Mouse (Mus musculus) spleen, adult 2 months (tissue): ENCODE results near the gene Mn1. TPM values are rescaled to one million over a fixed set of nuclear protein-coding genes. Genes with fewer than 3 reads are reported as not detected.

Source experiments
- DNase-seq, 2 experiments: peaks; one replicate each; pipeline versions ENCODE4 v3.0.0 to v3.0.0-alpha.2; 2012 to 2021; ENCODE audit warnings: low spot score in 2 of 2, low read depth in 1 of 2
- H3K27ac ChIP-seq: fragments of 200-500 bp; 2 replicates; pipeline ENCODE4 v1.5.1; 2012; ENCODE audit warnings: low read length, inconsistent platforms; ENCODE audit not compliant: insufficient read depth
- H3K27me3 ChIP-seq: fragments of 200-500 bp; 2 replicates; pipeline ENCODE4 v1.6.1; 2012; ENCODE audit warnings: mild to moderate bottlenecking, moderate library complexity, low read length, inconsistent platforms; ENCODE audit not compliant: control insufficient read depth, insufficient read depth
- H3K36me3 ChIP-seq: fragments of 200-500 bp; 2 replicates; pipeline ENCODE4 v1.6.1; 2012; ENCODE audit warnings: mild to moderate bottlenecking, low read length, inconsistent platforms; ENCODE audit not compliant: control insufficient read depth, insufficient read depth
- H3K4me1 ChIP-seq: fragments of 200-500 bp; 2 replicates; pipeline ENCODE4 v1.6.1; 2011; ENCODE audit warnings: inconsistent platforms; ENCODE audit not compliant: control insufficient read depth, insufficient read depth, insufficient read length
- H3K4me3 ChIP-seq: fragments of 200-500 bp; 2 replicates; pipeline ENCODE4 v1.5.1; 2011; ENCODE audit warnings: mild to moderate bottlenecking, inconsistent platforms; ENCODE audit not compliant: insufficient read depth, insufficient read length; ENCODE audit errors: extremely low read depth
- CTCF ChIP-seq: fragments of 200-500 bp; IDR thresholded peaks from 2 replicates; pipeline ENCODE4 v1.5.1; 2011; ENCODE audit warnings: mild to moderate bottlenecking, inconsistent platforms; ENCODE audit not compliant: insufficient read depth, insufficient read length, insufficient replicate concordance; ENCODE audit errors: extremely low read depth
- POLR2A ChIP-seq: fragments of 200-500 bp; IDR thresholded peaks from 2 replicates; pipeline ENCODE4 v1.6.1; 2011; ENCODE audit warnings: low read depth, low read length, inconsistent platforms
- WGBS: fragments of 180-500 bp; shearing (Covaris S2); methylation state at CpG from one replicate; pipeline ENCODE4 v1.1.7; 2018; 5-methylcytosine and 5-hydroxymethylcytosine counted together
- polyA plus RNA-seq: library from polyadenylated mRNA; depleted of rRNA; stranded (reverse); fragments of >200 nt; gene quantifications from 2 replicates; pipeline ENCODE4 v1.2.3, GENCODE M21; 2012; rRNA removed

Mn1 gene
- polyA plus RNA-seq, result 0.79 and 1.0 TPM in 2 replicates

GRCm38 (mm10) chr5:111416591-111417374 lies at the start of gene Mn1:
Gene Mn1 (plus strand): TSS chr5:111417362.
- H3K27me3 ChIP-seq, result peaks cover 35% of the 10 kb centered on the region
- peaks cover 13% of the 10 kb centered on the region; the same call in 1 of the 2 replicates for H3K4me1 ChIP-seq
- peak in 1 of 2 experiments; percentile 36 for DNase-seq
- TF ChIP-seq POLR2A, result no peak
- TF ChIP-seq CTCF, result no peak
- H3K4me3 ChIP-seq, result peak within 1 kb of the TSS; percentile 55
- WGBS, result under 1% methylated on average over 68 of the region's 88 CpGs
- H3K27ac ChIP-seq, result no peak within 1 kb of the TSS; the same call in 1 of the 2 replicates
- no peaks in the 10 kb centered on the region for H3K36me3 ChIP-seq

- H3K27me3 ChIP-seq, result no peaks in the 10 kb centered on the region
- no peak overlapping the region for H3K4me3 ChIP-seq
- WGBS, result 95% methylated on average over 11 of the region's 11 CpGs
- no peak for TF ChIP-seq CTCF
- TF ChIP-seq POLR2A, result no peak
- DNase-seq, result no peak
- H3K4me1 ChIP-seq, result no peaks in the 10 kb centered on the region
- H3K27ac ChIP-seq, result no peak overlapping the region
- peaks cover 27% of the 10 kb centered on the region for H3K36me3 ChIP-seq
These were observed 49.1 kb upstream of the Mn1 start for GRCm38 (mm10) chr5:111367937-111368517.

GRCm38 (mm10) chr5:111368576-111368975 lies 48.6 kb upstream of the Mn1 start:
- no peak for DNase-seq
- peaks cover 31% of the 10 kb centered on the region for H3K36me3 ChIP-seq

GRCm38 (mm10) chr5:111375616-111376015 lies 41.5 kb upstream of the Mn1 start:
- Histone ChIP-seq H3K4me3 (no peak overlapping the region), H3K4me1 (no peaks in the 10 kb centered on the region), H3K27ac (no peak overlapping the region), H3K36me3 (peaks cover 45% of the 10 kb centered on the region), H3K27me3 (no peaks in the 10 kb centered on the region)
- no peak for DNase-seq
- 92% methylated on average over 4 of the region's 4 CpGs for WGBS
- TF ChIP-seq POLR2A (no peak), CTCF (no peak)

More at GRCm38 (mm10) chr5:111368576-111368975, 48.6 kb upstream of the Mn1 start:
- H3K4me1 ChIP-seq, result no peaks in the 10 kb centered on the region
- H3K27ac ChIP-seq, result no peak overlapping the region
- H3K27me3 ChIP-seq, result no peaks in the 10 kb centered on the region
- no peak overlapping the region for H3K4me3 ChIP-seq
- TF ChIP-seq POLR2A (no peak), CTCF (no peak)
- 97% methylated on average over 5 of the region's 5 CpGs for WGBS

GRCm38 (mm10) chr5:111376276-111377020 lies 40.7 kb upstream of the Mn1 start:
- Histone ChIP-seq H3K4me3 (no peak overlapping the region), H3K4me1 (no peaks in the 10 kb centered on the region), H3K36me3 (peaks cover 45% of the 10 kb centered on the region), H3K27me3 (no peaks in the 10 kb centered on the region), H3K27ac (no peak overlapping the region)
- WGBS, result 95% methylated on average over 24 of the region's 24 CpGs
- TF ChIP-seq CTCF, result no peak
- no peak for TF ChIP-seq POLR2A
- no peak for DNase-seq

GRCm38 (mm10) chr5:111378126-111378993 lies 38.8 kb upstream of the Mn1 start:
- H3K36me3 ChIP-seq, result peaks cover 35% of the 10 kb centered on the region
- WGBS, result 88% methylated on average over 7 of the region's 7 CpGs
- DNase-seq, result no peak

More at GRCm38 (mm10) chr5:111378126-111378993, 38.8 kb upstream of the Mn1 start:
- no peaks in the 10 kb centered on the region for H3K4me1 ChIP-seq
- no peak overlapping the region for H3K4me3 ChIP-seq
- H3K27ac ChIP-seq, result no peak overlapping the region
- H3K27me3 ChIP-seq, result no peaks in the 10 kb centered on the region
- TF ChIP-seq CTCF, result no peak
- no peak for TF ChIP-seq POLR2A
